Mouse (Mus musculus): ENCODE results near the gene Patl2. TPM values are rescaled to one million over a fixed set of nuclear protein-coding genes. Genes with fewer than 3 reads are reported as not detected.

The Patl2 gene
- polyA plus RNA-seq, 1 experiment from 2014 or later, result not detected

Other genes with a start within 250 kb of the Patl2 start
- 61.3 and 66.3 TPM in 2 replicates for gene Ctdspl2, start 230.2 kb downstream of the Patl2 start, polyA plus RNA-seq (2016; fragmentation: Nextera tagmentation; extraction: Ambion mirVana)
- 0.29 and 0.33 TPM in 2 replicates for gene Mageb3, start 230.1 kb downstream of the Patl2 start, polyA plus RNA-seq (2016; fragmentation: Nextera tagmentation; extraction: Ambion mirVana)
- 13.9 and 14.3 TPM in 2 replicates for gene Eif3j1, start 157.6 kb downstream of the Patl2 start, polyA plus RNA-seq (2016; fragmentation: Nextera tagmentation; extraction: Ambion mirVana)
- gene Spg11, start 67.8 kb downstream of the Patl2 start, polyA plus RNA-seq (2016; fragmentation: Nextera tagmentation; extraction: Ambion mirVana), result 13.5 and 13.6 TPM in 2 replicates
- 89.2 and 89.5 TPM in 2 replicates for gene B2m, start 38.5 kb downstream of the Patl2 start, polyA plus RNA-seq (2016; fragmentation: Nextera tagmentation; extraction: Ambion mirVana)
- gene Trim69, start 25.5 kb downstream of the Patl2 start, polyA plus RNA-seq (2016; fragmentation: Nextera tagmentation; extraction: Ambion mirVana), result 0.09 TPM in 1 of 2 replicates, not detected in the other
- gene Terb2, start 83 bp upstream of the Patl2 start, polyA plus RNA-seq (2016; fragmentation: Nextera tagmentation; extraction: Ambion mirVana), result not detected in 2 replicates
- 30.7 and 30.9 TPM in 2 replicates for gene Sord, start 48.6 kb upstream of the Patl2 start, polyA plus RNA-seq (2016; fragmentation: Nextera tagmentation; extraction: Ambion mirVana)
- not detected in 2 replicates for gene Duox2, start 112.3 kb upstream of the Patl2 start, polyA plus RNA-seq (2016; fragmentation: Nextera tagmentation; extraction: Ambion mirVana)
- gene Duoxa2, start 112.7 kb upstream of the Patl2 start, polyA plus RNA-seq (2016; fragmentation: Nextera tagmentation; extraction: Ambion mirVana), result not detected in 2 replicates
- gene Duoxa1, start 127.5 kb upstream of the Patl2 start, polyA plus RNA-seq (2016; fragmentation: Nextera tagmentation; extraction: Ambion mirVana), result not detected in 2 replicates
- 0.05 TPM in 1 of 2 replicates, not detected in the other for gene Duox1, start 129.5 kb upstream of the Patl2 start, polyA plus RNA-seq (2016; fragmentation: Nextera tagmentation; extraction: Ambion mirVana)
- 3.3 and 4.6 TPM in 2 replicates for gene Shf, start 183.0 kb upstream of the Patl2 start, polyA plus RNA-seq (2016; fragmentation: Nextera tagmentation; extraction: Ambion mirVana)
- gene Slc28a2, start 240.3 kb upstream of the Patl2 start, polyA plus RNA-seq (2016; fragmentation: Nextera tagmentation; extraction: Ambion mirVana), result not detected in 2 replicates